Mouse (Mus musculus): ENCODE results near the gene Scn4a. TPM values are rescaled to one million over a fixed set of nuclear protein-coding genes. Genes with fewer than 3 reads are reported as not detected.

Gene Scn4a
- total RNA-seq, 2 experiments from 2014 or later = 1.0 to 3.0 TPM

DNA sequence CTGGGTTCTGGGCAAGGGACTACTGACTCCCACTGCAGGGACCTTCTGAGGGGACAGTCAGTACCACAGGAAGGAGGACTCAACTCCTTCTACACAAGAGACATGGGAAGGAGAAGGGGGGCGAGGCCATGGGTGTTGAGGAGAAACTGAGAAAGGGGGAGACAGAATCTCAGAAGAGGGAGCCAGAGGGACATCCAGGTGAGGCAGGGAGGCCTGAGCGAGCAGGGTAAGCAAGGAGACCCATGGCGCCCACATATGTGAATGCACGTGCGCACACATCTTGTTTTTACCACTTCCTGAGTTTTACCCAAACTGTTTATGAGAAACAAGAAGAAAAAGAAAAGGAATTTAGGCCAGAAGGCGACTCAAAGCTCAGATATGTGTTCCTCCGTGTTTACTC lies 35.3 kb downstream of the Scn4a start:
- DNase-seq (ENCODE audit: low spot score in 2 of 2) = no peak

DNA sequence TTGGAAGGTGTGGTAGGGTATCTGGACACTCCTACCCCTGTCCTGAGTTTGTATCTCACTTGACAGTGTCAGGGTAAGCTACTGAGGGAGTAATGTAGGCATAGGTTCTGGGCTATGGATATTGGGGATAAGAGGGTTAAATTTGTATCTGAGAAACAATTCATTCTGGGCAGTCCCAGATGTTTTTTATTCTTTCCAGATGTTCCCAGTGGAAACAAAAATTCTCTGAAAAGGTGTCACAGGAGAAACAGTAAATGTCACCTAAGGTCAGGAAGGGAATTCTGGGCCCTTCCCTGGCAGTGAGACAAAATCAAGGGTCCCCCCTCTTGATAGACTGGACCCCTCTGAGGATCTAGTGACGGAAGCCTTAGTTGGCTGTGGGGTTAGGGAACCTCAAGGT lies 36.7 kb downstream of the Scn4a start:
- no peak for DNase-seq (ENCODE audit: low spot score in 2 of 2)

GRCm38 (mm10) chr11:106314333-106314812 lies 38.7 kb downstream of the Scn4a start, which contains the start of gene Cd79b:
Gene Cd79b (minus strand): TSS chr11:106314762.
- DNase-seq (ENCODE audit: low spot score in 2 of 2) = no peak

- DNase-seq (ENCODE audit: low spot score in 2 of 2) = no peak
Observed at GRCm38 (mm10) chr11:106313533-106313932, 39.6 kb downstream of the Scn4a start.

- DNase-seq (ENCODE audit: low spot score in 2 of 2) = no peak
Observed at GRCm38 (mm10) chr11:106310123-106310522, 43.0 kb downstream of the Scn4a start.

GRCm38 (mm10) chr11:106308162-106308561 lies 44.9 kb downstream of the Scn4a start:
- no peak for DNase-seq (ENCODE audit: low spot score in 2 of 2)

DNA sequence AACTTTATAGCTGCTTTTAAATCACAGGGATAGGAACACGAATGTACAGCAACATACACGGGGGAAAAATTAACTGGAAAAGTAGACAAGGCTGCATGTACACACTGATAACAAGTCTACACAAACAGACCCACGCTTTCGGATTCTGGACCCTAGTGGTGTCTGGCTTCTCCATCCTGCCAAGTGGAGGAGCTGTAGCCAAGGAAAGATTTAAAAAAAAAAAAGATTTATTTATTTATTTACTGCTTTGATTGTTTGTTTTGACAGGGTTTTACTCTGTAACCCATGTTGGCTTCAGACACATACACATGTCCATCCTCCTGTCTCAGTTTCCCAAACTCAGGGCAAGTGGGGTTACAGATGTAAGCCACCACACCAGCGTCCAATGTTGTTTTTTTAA lies 45.7 kb downstream of the Scn4a start:
- no peak for DNase-seq (ENCODE audit: low spot score in 2 of 2)

GRCm38 (mm10) chr11:106306758-106307157 lies 46.3 kb downstream of the Scn4a start:
- no peak for DNase-seq (ENCODE audit: low spot score in 2 of 2)

DNA sequence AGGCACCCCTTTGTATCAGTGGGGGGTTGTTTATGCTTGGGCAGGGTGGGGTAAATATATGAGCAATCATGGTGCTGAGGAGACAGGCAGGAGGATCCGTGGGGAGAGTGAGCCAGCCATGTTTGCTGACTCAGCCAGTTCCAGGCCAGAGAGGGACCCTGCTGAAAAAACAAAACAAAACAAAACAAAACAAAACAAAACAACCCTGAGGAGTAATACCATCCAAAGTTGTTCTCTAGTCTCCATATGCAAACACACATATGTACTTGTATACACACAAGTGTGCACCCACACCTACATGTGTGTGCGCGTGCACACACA lies 47.1 kb downstream of the Scn4a start:
- no peak for DNase-seq (ENCODE audit: low spot score in 2 of 2)

GRCm38 (mm10) chr11:106305348-106306064 lies 47.6 kb downstream of the Scn4a start:
- no peak for DNase-seq (ENCODE audit: low spot score in 2 of 2)

- no peak for DNase-seq (ENCODE audit: low spot score in 2 of 2)
Observed at GRCm38 (mm10) chr11:106302634-106303033, 50.5 kb downstream of the Scn4a start.

DNA sequence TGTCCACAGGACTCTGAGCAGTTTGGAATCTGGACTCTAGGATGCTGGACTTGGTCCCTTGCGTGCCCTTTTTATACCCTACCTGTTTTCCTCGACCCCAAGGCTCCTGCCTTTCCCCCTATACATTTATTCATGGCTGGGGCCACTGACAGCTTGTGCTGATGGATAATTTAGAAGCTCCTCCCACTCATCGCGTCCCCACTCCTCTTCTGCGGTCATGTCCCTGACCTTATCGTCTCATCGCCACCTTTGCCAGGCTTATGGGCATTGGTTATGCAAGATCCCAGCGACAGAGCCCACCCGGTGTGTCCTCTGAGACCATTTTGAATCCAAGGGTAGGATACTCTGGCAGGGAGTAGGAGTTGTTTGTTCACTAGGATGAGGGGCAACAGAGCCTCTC lies 51.3 kb downstream of the Scn4a start, which contains the start of gene Gh:
Gh (minus strand) TSS at position 101 of the 400 bp plus-strand sequence.
- no peak for DNase-seq (ENCODE audit: low spot score in 2 of 2)

GRCm38 (mm10) chr11:106291861-106292260 lies 61.2 kb downstream of the Scn4a start:
- no peak for DNase-seq (ENCODE audit: low spot score in 2 of 2)

DNA sequence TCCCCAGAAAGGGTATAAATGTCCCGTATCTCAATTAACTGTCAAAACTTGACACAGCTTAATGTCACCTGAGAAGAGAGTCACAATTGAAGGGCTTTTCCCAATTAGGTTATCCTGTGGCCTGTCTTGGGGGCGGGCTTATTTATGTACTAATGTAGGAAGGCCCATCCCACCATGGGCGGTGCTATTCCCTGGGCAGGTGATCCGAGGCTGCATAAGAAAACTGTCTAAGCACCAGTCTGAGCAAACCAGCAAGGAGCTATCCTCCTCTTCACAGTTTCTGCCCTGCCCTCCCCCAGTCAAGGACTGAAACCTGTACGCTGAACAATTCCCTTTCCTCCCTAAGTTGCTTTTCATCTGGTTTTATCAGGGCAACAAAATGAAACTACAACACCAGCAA lies 62.7 kb downstream of the Scn4a start:
- no peak for DNase-seq (ENCODE audit: low spot score in 2 of 2)

DNA sequence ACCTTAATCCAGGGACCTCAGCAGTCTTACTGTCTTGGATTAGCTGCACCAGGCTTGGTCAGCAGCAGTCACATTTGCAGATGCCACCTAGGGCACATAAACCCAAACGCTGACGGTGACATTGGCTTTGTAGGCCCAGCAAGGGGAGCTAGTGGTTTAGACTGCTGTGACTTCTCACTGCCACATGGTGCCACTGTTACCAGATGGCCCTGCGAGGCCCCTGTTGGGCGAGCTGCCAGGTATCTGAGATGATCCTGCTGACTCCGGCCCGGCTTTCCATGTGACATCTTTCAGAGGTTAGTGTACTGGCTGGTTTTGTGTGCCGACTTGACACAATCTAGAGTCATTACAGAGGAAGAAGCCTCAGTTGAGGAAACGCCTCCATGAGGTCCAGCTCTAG lies 63.7 kb downstream of the Scn4a start:
- peak; percentile 56 to 78 for DNase-seq (ENCODE audit: low spot score in 2 of 2)

DNA sequence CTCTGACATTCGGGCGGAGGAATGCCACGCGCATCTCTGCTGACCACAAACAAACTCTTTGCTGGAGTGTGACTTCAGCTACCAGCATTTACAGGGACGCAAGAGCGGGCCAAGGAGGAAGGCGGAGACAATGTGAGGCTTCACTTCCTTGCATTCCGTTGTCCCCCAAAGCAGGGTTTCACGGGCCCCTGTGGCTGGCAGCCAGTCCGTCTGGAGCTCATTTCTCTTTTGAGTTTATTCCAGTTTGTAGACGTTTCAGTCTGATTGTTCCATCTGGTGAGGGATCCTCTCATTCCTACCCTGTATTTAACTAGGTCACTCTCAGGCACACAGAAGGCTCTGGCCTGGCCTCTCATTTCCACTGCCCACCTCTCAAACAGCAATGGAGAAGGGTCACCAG lies 66.1 kb downstream of the Scn4a start:
- no peak for DNase-seq (ENCODE audit: low spot score in 2 of 2)

- DNase-seq (ENCODE audit: low spot score in 2 of 2) = no peak
Observed at GRCm38 (mm10) chr11:106286206-106286605, 66.9 kb downstream of the Scn4a start.

- no peak for DNase-seq (ENCODE audit: low spot score in 2 of 2)
Observed at GRCm38 (mm10) chr11:106284126-106284525, 69.0 kb downstream of the Scn4a start.

DNA sequence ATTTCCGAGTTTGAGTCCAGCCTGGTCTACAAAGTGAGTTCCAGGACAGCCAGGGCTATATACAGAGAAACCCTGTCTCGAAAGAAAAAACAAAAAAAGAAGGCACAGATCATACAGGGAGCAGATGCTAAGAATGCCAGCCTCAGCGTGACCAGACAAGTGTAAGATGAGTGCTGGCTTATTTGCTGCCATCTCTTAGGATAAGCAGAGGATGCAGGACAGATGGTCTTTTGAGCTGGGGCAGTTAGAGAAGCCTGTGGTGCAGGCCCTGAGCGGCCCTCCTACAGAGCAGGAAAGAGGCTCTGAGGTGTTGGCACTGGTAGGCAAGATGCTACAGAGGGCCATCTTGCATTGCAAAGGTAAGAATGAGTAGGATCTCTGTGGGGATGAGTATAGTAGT lies 69.7 kb downstream of the Scn4a start:
- no peak for DNase-seq (ENCODE audit: low spot score in 2 of 2)

DNA sequence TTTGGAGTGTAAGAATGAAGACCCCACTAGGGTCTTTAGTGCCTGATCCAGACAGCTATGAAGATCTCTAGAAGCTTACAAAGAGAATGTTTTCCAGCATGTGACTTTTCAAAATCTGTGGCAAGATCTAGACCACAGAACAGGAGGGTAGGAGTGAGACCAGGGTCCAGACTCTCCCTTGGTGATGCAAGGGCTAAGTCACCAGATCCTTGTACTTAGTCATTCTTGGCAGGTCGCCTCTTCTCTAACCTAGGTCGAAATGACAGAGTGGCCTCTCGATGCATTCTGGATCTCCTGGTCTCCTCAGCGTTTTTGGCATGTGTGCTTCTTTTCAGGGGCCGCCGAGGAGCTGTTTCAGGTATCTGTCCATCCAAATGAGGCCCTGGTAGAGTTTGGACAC lies 70.6 kb downstream of the Scn4a start:
- DNase-seq (ENCODE audit: low spot score in 2 of 2) = no peak

DNA sequence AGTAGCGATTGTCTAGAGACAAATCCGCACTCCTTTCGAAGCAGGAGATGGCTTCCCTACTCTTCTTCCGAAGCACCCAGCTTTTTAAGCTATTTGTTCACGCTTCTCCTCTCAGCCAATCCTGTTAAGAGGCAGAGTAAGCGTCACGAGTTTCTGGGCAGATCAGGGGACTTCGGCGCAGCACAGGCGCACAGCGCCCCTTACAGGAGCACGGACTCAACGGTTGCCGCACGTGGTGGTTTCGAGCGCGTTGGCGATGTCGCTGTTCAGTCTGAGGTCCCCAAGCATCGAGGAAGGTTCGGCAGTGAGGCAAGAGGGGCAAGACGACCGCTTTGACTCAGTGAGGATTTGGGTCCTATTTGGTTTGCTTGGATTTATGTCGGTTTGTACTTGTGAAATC lies 76.6 kb downstream of the Scn4a start, which contains the start of gene Tcam1:
Tcam1 (plus strand) TSS at position 219 of the 400 bp plus-strand sequence.
- DNase-seq (ENCODE audit: low spot score in 2 of 2) = peak; percentile 84 to 86

- no peak for DNase-seq (ENCODE audit: low spot score in 2 of 2)
Observed at GRCm38 (mm10) chr11:106274971-106275411, 78.1 kb downstream of the Scn4a start.

DNA sequence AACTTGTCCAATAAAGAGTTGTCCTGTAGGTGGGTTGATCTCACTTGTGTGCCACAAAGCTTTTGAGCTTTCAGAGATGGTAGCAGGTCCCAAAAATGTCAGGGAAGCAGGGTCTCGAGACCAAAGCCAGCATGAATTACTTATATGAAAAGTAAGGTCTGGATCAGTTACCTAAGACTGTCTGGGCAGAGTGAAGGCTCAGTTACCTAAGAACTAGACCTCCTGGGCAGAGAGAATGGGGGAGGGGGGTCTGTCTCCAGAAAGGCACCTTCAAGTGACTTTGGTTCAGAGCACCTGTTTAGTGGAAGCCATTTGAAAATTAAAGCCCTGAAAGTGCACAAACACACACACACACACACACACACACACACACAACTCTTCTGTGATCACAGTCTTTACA lies 78.7 kb downstream of the Scn4a start:
- DNase-seq (ENCODE audit: low spot score in 2 of 2) = no peak
